Mouse (Mus musculus): Measurements from ENCODE around the gene Endov.

Gene Endov

DNA sequence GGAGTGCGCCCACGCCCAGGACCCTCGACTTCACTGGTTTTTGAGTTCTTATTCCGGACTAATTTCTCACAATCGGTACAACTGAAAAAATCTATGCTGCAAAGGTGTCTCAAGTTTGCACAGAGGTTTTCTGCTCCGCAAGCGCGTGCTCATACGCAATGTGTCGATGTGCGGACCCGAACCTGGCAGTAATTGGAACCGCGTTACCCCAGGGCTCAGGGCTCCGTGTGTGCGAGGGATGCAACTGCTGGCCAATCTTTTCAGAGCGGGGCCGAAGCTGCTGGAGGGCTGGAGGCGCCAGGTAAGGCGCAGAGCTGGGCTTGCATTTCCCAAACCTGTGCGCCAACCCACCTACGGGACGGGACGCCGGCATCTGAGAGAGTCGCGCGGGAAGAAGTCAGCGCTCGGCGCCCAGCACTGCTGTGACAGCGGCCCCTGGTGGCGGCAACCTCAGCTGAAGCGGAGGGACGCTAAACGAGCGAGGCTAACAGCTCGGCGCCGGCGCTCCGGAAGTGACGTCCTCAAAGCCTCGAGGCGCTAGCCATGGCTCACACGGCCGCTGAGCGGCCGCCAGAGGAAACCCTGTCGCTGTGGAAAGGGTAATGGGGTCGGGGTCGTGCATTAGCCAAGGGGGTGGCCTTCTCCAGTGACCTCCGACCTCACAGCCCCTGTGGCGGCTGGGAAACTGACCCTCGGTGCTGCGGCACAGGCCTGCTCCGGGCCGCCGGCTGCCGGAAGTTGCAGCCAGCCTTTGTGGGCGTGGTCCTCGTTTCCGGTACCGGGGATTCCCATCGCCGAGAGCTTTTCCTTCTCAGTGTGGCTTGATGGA, at the start of gene Endov:
TSS of gene Endov (plus strand) at position 487 of the 829 bp plus-strand sequence.
- DNase-seq = peak; percentile 96

- no peak for DNase-seq
Measured at GRCm38 (mm10) chr11:119442199-119442598, 48.9 kb upstream of the Endov start.

DNA sequence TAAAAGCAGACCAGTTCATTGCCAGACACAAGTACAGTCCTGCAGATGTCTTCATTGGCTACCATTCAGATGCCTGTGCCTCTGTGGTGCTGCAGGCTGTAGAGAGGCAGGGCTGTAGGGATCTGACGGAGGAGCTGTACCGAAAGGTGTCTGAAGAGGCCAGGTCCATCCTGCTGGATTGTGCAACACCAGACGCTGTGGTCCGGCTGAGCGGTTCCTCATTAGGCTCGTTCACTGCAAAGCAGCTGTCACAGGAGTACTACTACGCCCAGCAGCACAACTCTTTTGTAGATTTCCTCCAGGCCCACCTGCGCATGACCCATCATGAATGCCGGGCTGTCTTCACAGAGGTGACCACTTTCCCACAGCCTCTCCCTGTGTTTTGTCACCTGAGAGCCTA, 47.7 kb upstream of the Endov start:
- no peak for DNase-seq

- no peak for DNase-seq
Measured at GRCm38 (mm10) chr11:119456097-119456496, 35.0 kb upstream of the Endov start.

- DNase-seq = no peak
Measured at GRCm38 (mm10) chr11:119477876-119478275, 13.3 kb upstream of the Endov start.

DNA sequence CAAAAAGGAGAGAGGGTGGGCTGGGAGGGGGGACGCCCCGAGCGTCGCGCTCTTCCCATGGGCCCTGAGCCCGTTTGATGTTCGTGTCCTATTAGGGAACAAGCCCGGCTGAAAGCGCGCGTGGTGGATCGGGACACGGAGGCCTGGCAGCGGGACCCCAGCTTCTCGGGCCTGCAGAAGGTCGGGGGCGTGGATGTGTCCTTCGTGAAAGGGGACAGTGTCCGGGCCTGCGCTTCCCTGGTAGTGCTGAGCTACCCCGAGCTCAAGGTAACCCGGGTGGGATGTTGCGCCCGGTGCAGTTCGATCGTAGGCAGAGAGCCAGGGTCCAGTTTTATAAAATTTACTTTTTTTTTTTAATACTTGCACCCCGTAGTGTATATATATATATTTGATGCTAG, 542 bp downstream of the Endov start:
- no peak for DNase-seq

DNA sequence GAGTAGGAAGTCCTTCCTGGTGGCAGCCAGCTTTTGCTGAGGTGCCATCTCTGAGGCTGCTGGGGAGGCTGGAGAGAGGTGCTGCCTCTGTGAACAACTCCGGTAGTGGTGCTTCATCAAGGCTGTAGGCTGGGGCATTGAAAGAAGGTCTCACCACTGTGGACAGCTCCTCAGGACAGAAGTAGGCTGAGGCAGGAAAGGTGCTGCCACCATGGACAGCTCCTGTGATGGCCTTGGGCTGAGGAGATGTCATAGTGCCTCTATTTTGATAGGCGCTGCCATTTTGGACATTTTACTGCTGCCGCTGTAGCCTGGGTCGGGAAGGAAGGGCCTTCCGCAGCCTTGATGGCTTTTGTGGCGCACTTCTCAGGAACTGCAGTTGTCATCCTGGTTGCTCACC, 1.7 kb downstream of the Endov start:
- peak; percentile 2 for DNase-seq

DNA sequence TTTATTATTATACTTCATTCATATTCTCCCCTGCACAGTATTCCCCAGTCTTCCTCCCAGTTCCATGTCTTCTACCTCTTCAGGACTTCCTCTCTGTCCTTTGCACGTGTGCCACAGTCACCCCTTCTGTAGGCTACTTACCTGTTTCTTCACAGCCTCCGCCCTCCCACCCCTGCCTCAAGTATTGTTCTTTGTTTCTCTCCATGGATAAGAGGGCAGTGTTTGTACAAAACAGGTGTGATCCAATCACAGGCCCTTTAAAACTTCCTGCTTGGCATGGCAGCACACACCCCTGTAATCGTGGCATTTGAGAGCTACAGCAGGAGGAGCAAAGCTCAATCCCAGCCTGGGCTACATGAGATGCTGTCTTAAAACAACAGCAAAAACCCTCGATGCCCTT, 2.4 kb downstream of the Endov start:
- peak; percentile 11 for DNase-seq

- peak; percentile 6 for DNase-seq
Measured at GRCm38 (mm10) chr11:119496147-119496546, 5.0 kb downstream of the Endov start.

DNA sequence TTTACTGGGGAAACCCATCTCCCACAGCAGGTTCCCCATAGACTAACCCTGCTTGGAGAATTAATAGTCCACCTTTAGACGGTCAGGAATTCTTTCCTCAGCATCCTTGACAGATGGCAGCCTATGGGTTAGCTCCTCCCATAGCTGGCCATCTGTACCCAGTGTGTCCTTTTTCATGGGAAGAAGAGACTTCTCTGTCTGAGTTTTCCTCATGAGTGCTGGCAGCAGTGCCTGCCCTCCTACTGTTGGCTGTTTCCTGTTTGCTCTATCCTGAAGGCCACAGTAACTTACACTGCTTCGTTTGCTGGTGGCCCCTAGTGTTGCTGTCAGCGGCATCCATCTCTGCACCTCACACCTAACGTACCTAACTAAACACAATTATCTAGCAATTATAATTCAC, 6.3 kb downstream of the Endov start:
- peak; percentile 66 for DNase-seq

- peak; percentile 7 for DNase-seq
Measured at GRCm38 (mm10) chr11:119499297-119499696, 8.2 kb downstream of the Endov start.

GRCm38 (mm10) chr11:119500011-119500410, 8.9 kb downstream of the Endov start:
- DNase-seq = peak; percentile 20

DNA sequence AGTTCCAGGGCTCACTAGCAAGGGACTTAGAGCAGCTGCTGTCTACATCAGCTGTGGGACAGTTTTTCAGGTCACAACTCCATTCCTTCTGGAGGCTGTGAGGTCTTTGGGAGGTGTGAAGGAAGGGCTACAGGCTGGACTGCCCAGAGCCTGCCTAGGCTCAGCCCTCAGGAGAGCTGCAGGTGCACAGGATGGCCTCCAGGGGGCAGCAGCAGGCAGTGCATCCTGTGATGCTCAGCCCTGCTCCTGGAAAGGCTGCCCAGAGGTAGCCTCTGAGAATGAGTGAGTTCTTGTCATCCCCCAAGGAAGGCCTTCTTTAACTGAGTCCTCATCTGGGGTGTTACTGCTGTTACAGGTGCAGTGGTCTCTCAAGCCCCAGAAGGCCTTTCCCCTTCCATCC, 12.5 kb downstream of the Endov start:
- DNase-seq = peak; percentile 81

DNA sequence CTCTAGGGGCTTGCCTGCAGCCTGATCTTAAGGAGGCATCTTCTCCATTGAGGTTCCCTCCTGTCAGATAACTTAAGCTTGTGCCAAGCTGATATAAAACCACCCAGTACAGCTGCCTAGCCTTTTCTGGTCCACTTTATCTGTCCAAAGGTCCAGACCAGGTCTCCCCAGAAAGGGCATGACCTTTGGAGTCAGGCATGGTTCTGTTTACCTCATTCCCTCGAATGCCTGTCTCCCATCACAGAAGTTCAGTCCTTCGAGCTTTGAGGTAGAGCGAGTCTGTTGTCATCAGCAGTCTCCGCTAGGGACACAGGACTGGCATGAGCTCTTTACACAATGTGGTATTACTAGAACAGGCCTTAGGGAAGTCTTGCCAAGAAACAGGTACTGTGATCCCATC, 15.2 kb downstream of the Endov start:
- peak; percentile 13 for DNase-seq

DNA sequence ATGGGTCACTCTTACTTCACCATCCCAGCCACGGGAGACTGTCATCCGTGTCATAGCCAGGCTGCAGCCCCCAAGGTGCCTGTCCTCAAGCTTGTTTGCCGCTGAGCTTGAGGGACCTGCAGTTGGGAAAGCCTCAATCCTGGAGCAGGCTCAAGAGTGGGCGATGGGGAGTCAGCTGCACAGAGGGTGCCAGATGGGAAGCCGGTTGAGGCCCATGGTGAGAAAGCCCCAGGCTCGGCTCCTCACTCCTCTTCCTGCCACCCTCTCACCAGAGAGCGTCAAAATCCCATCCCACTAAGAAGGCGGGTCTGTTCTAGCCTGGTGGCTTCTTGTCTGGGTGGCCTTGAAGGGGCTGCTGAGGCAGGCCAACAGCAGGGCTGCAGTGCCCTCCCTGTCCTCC, 16.6 kb downstream of the Endov start:
- DNase-seq = peak; percentile 17

GRCm38 (mm10) chr11:119509165-119509776, 18.1 kb downstream of the Endov start:
- no peak for DNase-seq

DNA sequence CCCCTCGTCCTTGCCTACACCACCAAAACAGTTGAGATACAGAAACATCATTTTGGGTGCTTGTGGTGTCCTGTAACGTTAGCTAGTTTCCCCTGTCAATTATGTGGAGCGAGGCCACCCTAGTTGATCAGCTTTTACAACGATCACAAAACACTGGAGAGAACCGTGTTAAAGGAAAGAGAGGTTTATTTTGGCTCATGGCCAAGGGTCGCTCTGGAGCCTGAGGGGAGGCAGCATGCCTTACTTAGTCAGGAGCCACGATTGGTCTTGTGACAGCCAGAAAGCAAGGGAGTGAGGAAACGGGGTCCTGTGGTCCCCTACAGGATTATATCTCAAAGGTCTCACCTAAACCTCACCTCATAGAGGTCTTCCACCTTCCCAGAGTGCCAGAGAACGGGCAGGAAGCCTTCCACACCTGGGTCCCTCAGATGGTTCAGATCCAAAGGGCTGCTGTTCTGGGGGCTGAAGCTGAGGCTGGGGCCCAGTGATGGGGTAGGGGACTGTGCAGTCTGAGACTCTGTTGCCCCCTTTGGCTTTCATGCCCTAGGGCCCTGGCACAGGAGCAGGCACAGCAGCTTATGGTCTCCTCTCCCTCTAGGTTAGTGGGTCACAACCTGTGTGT, 22.0 kb downstream of the Endov start:
- DNase-seq = peak; percentile 64

GRCm38 (mm10) chr11:119514108-119514860, 23.1 kb downstream of the Endov start:
- DNase-seq = peak; percentile 93

- DNase-seq = peak; percentile 98
Measured at GRCm38 (mm10) chr11:119514967-119515636, 24.0 kb downstream of the Endov start.

- peak; percentile 66 for DNase-seq
Measured at GRCm38 (mm10) chr11:119515823-119516676, 24.9 kb downstream of the Endov start.

- DNase-seq = peak; percentile 73
Measured at GRCm38 (mm10) chr11:119516677-119517361, 25.7 kb downstream of the Endov start.
